Comparison of ENCODE assay signal across 21 mouse cellular contexts in the genomic region with DNA sequence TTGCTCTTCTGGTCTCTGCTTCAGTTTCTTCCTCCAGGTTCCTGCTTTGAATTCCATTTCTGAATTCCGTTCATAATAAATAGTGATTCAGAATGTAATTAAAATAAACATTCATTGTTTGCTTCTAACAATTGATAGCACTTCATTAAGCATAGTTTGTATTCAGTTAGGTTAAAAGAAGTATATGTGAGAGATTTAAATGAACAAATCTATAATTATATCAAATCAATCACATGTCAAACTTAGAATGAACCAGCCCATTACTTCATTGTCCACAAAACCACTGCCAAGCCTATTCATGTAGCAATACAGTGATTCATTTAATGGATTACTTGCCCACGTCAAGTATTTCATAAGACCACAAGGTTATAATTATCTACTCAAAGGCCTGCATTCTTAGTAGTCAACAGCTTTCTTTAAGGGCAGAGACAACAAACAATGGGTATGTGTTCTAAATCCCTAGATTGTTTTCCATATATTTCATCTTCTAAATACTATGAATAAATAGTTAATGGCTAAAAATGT. TPM values are rescaled to one million over a fixed set of nuclear protein-coding genes. Genes with fewer than 3 reads are reported as not detected.
DNase-seq lines count a peak whose midpoint lies in the region; ATAC-seq and TF ChIP-seq lines count a peak whose summit lies in the region.
"Had no signal": no experiment of that assay in that cellular context is flagged by ENCODE, and none has a peak within 500 bp of the region (broad histone marks: within the 10 kb centered on the region; RNA-seq: fewer than 3 reads in every experiment).

No protein-coding gene starts in this region.

- H3K27me3 ChIP-seq in C2C12 (ENCODE audit: control insufficient read depth, insufficient read depth, insufficient read length) (no peaks in the 10 kb centered on the region), Patski (no peaks in the 10 kb centered on the region)
- no peaks in the 10 kb centered on the region for H3K27me3 ChIP-seq in cerebellum, adult 2 months (ENCODE audit: control insufficient read depth, insufficient read depth, low read length)
- H3K27me3 ChIP-seq: CH12.LX; embryonic facial prominence, embryonic 12.5 days; forebrain, embryonic 13.5 days; heart, embryonic 15.5 days had no signal

- POLR2A ChIA-PET in Patski (lab: Charles Lee), result no interaction called here

- TF ChIP-seq POLR2A in cerebellum, adult 2 months (IDR thresholded peaks at IDR 0.05; ENCODE audit: borderline replicate concordance, insufficient read depth, low read length), result no peak

- no peak overlapping the region for H3ac ChIP-seq in C2C12 (ENCODE audit: control insufficient read depth, insufficient read length, low read depth)

- in situ Hi-C loops in Patski (cut with MboI; ENCODE audit: low pct_unique_long_range_greater_than_20kb), result no loop called here

- no peaks in the 10 kb centered on the region for H3K79me2 ChIP-seq in C2C12 (ENCODE audit: control insufficient read depth, insufficient read depth)

- no peak for TF ChIP-seq CTCF in C2C12 (IDR thresholded peaks at IDR 0.05; ENCODE audit: control insufficient read depth, insufficient read depth, insufficient read length)
- TF ChIP-seq CTCF in Patski (IDR thresholded peaks at IDR 0.05), result no peak
- no peak for TF ChIP-seq CTCF in cerebellum, adult 2 months (IDR thresholded peaks at IDR 0.05; ENCODE audit: borderline replicate concordance, insufficient read depth, low read depth, low read length)

- no peaks in the 10 kb centered on the region for H3K4me1 ChIP-seq in cerebellum, adult 2 months (ENCODE audit: control insufficient read depth, insufficient read depth, low read length)
- H3K4me1 ChIP-seq: embryonic facial prominence, embryonic 12.5 days; forebrain, embryonic 13.5 days; heart, embryonic 15.5 days; hindbrain, embryonic 10.5 days had no signal

- H3K79me3 ChIP-seq in C2C12 (ENCODE audit: low read depth), result no peaks in the 10 kb centered on the region

- peak; percentile 31 for ATAC-seq in Patski
- ATAC-seq: forebrain, embryonic 13.5 days; intestine, embryonic 16.5 days had no signal

- H3K4me3 ChIP-seq in C2C12 (ENCODE audit: insufficient read depth, poor library complexity, severe bottlenecking), result no peak overlapping the region
- H3K4me3 ChIP-seq in cerebellum, adult 2 months (replicated peaks; ENCODE audit: insufficient read depth, low read depth, low read length), result no peak overlapping the region
- H3K4me3 ChIP-seq: embryonic facial prominence, embryonic 12.5 days; forebrain, embryonic 13.5 days; heart, adult 2 months; heart, embryonic 15.5 days; hindbrain, embryonic 10.5 days had no signal

- no peaks in the 10 kb centered on the region for H3K36me3 ChIP-seq in C2C12 (ENCODE audit: control insufficient read depth, insufficient read depth)
- H3K36me3 ChIP-seq: embryonic facial prominence, embryonic 12.5 days; heart, embryonic 15.5 days; hindbrain, embryonic 10.5 days had no signal

- CTCF ChIA-PET in Patski (lab: Charles Lee), result no interaction called here

- DNase-seq in Patski (ENCODE audit: low read depth, low spot score), result no peak
- DNase-seq in fibroblast of lung, adult 2 months (ENCODE audit: low read depth), result peak; percentile 43
- DNase-seq in retina, postnatal 1 day, result peak; percentile 1
- DNase-seq in urinary bladder, postnatal 4 days (ENCODE audit: low spot score in 2 of 2), result no peak
- DNase-seq in cerebellum, adult 9-10 months, result no peak
- DNase-seq in cerebellum, adult 2 months, result no peak
- DNase-seq: adrenal gland, postnatal 14 days; cerebellum, adult 18-20 months; cerebellum, postnatal 14 days; gastrocnemius, postnatal 10 days; heart, adult 2 months; heart, postnatal 14 days; kidney, adult 2 months had no signal

- H3K27ac ChIP-seq in cerebellum, adult 2 months (ENCODE audit: insufficient read depth, low read length), result no peak overlapping the region
- H3K27ac ChIP-seq: embryonic facial prominence, embryonic 12.5 days; forebrain, embryonic 13.5 days; heart, adult 2 months; heart, embryonic 15.5 days; hindbrain, embryonic 10.5 days; hindbrain, embryonic 14.5 days had no signal

- WGBS in cerebellum, adult 2 months, result 68% methylated on average over 2 of the region's 2 CpGs

TF ChIP-seq in C2C12, 6 proteins besides CTCF, POLR2A, EP300 and RAD21:
- TF ChIP-seq MYOD1 (IDR thresholded peaks at IDR 0.05; ENCODE audit: control insufficient read depth, insufficient read length, low read depth) (no peak), CEBPB (IDR thresholded peaks at IDR 0.05; ENCODE audit: low read depth) (peak; percentile 82)

RNA-seq across cellular contexts. Expression of a gene that starts 34.3 kb away (rescaled TPM):
- polyA plus RNA-seq in C2C12 (2012; fragmentation: generic; extraction: Trizol) (0.23 TPM), Patski (2021) (13.3 TPM)
- polyA plus RNA-seq in cerebellum, adult 2 months (2012; rRNA removed), result 1.3 and 1.9 TPM in 2 replicates

RNA-seq across cellular contexts. Expression of a gene that starts 44.6 kb away (rescaled TPM):
- polyA plus RNA-seq in C2C12 (2012; fragmentation: generic; extraction: Trizol) (0.50 TPM), Patski (2021) (53.4 TPM)
- polyA plus RNA-seq in cerebellum, adult 2 months (2012; rRNA removed), result 0.19 and 0.36 TPM in 2 replicates
- polyA plus RNA-seq: forebrain, embryonic 13.5 days; hindbrain, embryonic 10.5 days had no signal

Comparison
In these comparisons a context has a peak if more than half of its experiments do, and no peak if none do; other contexts are left out.
1. DNase-seq: peak in fibroblast of lung, adult 2 months (single experiment) and retina, postnatal 1 day (single experiment); none in Patski (single experiment), urinary bladder, postnatal 4 days (0 of 2), cerebellum, adult 9-10 months (single experiment) and cerebellum, adult 2 months (0 of 2).
2. RNA of a gene that starts 44.6 kb away (polyA plus RNA-seq): 53.4 TPM in Patski (single experiment); 0.50 TPM in C2C12 (single experiment) and 0.19 to 0.36 TPM in cerebellum, adult 2 months; every median in the first group is over 10 times any median in the second.